Mouse (Mus musculus): ENCODE results near the gene Ifih1.

GRCm38 (mm10) chr2:62562661-62563485 is 83.2 kb downstream of the Ifih1 start:
- TF ChIP-seq CTCF (IDR thresholded peaks at IDR 0.05; ENCODE audit: extremely low read depth, insufficient read depth, insufficient read length, insufficient replicate concordance) (no peak), POLR2A (IDR thresholded peaks at IDR 0.05; ENCODE audit: low read depth, low read length) (no peak)
